Mouse (Mus musculus): ENCODE measurements around the gene Rfx8.

DNA sequence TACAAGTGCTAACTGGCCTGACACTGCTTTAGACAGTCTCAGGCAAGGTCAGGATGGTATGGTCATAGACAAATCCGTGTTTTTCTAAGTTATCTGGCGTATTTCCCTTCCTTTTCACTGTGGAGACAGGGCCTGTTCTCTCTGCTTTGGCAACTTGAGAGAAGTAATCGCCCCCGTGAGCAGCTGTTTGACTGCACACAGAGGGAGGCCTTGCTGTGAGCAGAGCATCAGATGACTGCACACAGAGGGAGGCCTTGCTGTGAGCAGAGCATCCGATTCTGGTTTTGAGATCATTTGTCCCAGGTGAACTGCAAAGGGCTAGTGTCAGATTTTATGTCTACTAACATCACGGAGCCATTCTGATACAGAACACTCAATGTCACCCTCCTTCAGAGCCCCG lies 20.2 kb upstream of the Rfx8 start:
- TF ChIP-seq HCFC1 (IDR thresholded peaks at IDR 0.05; ENCODE audit: borderline replicate concordance, insufficient read depth, low read length) (no peak), MAFK (IDR thresholded peaks at IDR 0.05; ENCODE audit: insufficient read depth, low read depth, low read length) (no peak)

All from ES-E14 (cell line).